Mouse (Mus musculus) heart, embryonic 15.5 days (tissue): ENCODE measurements around the gene Timp3. TPM values are rescaled to one million over a fixed set of nuclear protein-coding genes. Genes with fewer than 3 reads are reported as not detected.

Source experiments
- ATAC-seq: fragments of 200-750 bp; cut with Nextera tagmentation; replicated peaks from 2 replicates; pipeline ENCODE4 v1.8.0; 2017; ENCODE audit warnings: low read depth, moderate TSS enrichment; ENCODE audit not compliant: insufficient number of reproducible peaks, insufficient read depth, low FRiP score
- H3K27ac ChIP-seq: fragments of 300-500 bp; sonication (generic); 2 replicates; pipeline ENCODE4 v1.5.1; 2015; ENCODE audit warnings: mild to moderate bottlenecking, inconsistent platforms
- H3K27me3 ChIP-seq: fragments of 300-500 bp; sonication (generic); 2 replicates; pipeline ENCODE4 v1.6.1; 2015; ENCODE audit warnings: inconsistent platforms
- H3K36me3 ChIP-seq: fragments of 300-500 bp; sonication (generic); 2 replicates; pipeline ENCODE4 v1.6.1; 2015; ENCODE audit warnings: mild to moderate bottlenecking, inconsistent platforms
- H3K4me1 ChIP-seq: fragments of 300-500 bp; sonication (generic); replicated peaks from 2 replicates; pipeline ENCODE4 v1.6.1; 2015; ENCODE audit warnings: inconsistent platforms
- H3K4me2 ChIP-seq: fragments of 300-500 bp; sonication (generic); 2 replicates; pipeline ENCODE4 v1.6.1; 2015; ENCODE audit warnings: inconsistent platforms, mild to moderate bottlenecking, moderate library complexity
- H3K4me3 ChIP-seq: fragments of 300-500 bp; sonication (generic); 2 replicates; pipeline ENCODE4 v1.5.1; 2015; ENCODE audit warnings: mild to moderate bottlenecking, inconsistent platforms
- H3K9ac ChIP-seq: fragments of 300-500 bp; sonication (generic); 2 replicates; pipeline ENCODE4 v1.6.1; 2015; ENCODE audit warnings: mild to moderate bottlenecking, inconsistent platforms
- H3K9me3 ChIP-seq: fragments of 300-500 bp; sonication (generic); replicated peaks from 2 replicates; pipeline ENCODE4 v1.6.1; 2016; ENCODE audit warnings: inconsistent platforms
- WGBS: fragments of 180-500 bp; shearing (Covaris S2); methylation state at CpG from one replicate; pipeline ENCODE4 v1.1.7; 2015; ENCODE audit warnings: mixed read lengths; 5-methylcytosine and 5-hydroxymethylcytosine counted together
- polyA plus RNA-seq: library from polyadenylated mRNA; unstranded; fragments of >200 nt; fragmentation: Nextera tagmentation; extraction: Ambion mirVana; gene quantifications from 2 replicates; pipeline ENCODE4 v1.2.1, GENCODE M21; 2015

Gene Timp3
- polyA plus RNA-seq, 1 experiment from 2014 or later = 78.8 TPM

DNA sequence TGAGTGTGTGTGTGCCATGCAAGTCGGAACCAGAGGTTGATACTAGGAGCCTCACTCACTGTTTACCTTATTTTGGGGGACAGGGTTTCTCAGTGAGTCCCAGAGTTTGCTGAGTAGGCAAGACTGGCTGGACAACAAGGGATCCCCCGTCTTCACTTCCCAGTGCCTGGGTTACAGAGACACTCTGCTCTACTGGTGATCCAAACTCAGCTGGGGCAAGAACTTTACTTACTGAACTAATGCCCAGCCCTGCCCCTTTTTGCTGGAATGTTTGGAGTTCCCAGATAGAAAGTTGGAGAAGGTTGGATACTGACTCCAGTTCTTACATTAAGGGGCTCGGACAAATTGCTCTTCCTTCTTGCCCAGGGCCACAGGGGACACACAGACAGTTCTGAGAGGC, 89.2 kb downstream of the Timp3 start:
- Histone ChIP-seq H3K36me3 (no peaks in the 10 kb centered on the region), H3K4me2 (no peak overlapping the region), H3K27me3 (no peaks in the 10 kb centered on the region), H3K27ac (no peak overlapping the region), H3K9me3 (no peaks in the 10 kb centered on the region), H3K4me1 (peaks cover 9% of the 10 kb centered on the region), H3K4me3 (no peak overlapping the region), H3K9ac (no peak overlapping the region)
- no peak for ATAC-seq
- 83% methylated on average over 3 of the region's 3 CpGs for WGBS

DNA sequence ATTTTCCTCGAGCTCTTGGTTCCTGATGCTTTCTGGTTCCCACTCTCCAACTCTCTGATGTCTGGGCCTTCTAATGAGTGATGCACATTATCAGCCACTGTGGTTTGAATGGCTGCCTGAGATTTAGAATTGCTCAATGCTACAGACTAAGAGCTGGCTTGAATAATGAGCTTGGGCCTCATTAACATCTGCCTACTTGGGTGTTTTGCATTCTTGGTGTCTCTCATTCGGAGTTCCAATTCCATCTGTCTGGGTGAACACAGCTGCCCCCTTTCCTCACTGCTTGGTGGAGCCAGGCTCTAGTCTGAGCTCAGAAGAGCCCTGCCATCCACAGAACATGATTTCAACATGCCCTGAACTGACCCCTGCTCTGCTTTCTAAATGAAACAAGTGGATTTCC, 89.7 kb downstream of the Timp3 start:
- Histone ChIP-seq H3K4me3 (no peak overlapping the region), H3K27ac (no peak overlapping the region), H3K9me3 (no peaks in the 10 kb centered on the region), H3K4me1 (peaks cover 9% of the 10 kb centered on the region), H3K4me2 (no peak overlapping the region), H3K36me3 (no peaks in the 10 kb centered on the region), H3K9ac (no peak overlapping the region), H3K27me3 (no peaks in the 10 kb centered on the region)
- 65% methylated on average over 2 of the region's 2 CpGs for WGBS
- ATAC-seq = no peak

DNA sequence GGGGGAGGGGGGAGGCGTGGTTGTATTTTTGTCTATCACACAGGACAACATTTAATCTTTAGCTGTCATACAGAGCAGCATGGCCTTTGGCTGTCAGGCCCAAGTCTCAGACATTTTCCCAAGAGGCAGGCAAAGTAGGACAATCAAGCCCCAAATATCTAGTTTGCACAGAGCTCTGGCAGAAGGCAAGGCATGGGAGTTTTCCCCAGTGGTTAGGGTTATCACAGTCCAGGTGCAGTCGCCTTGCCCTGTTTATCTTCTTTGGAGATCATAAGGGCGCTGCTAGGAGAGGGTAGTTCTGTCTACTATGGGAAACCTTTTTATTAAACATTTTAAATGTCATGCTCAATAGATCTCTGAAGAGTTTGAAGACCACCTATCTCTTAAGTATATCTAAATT, 92.2 kb downstream of the Timp3 start:
- Histone ChIP-seq H3K4me2 (no peak overlapping the region), H3K4me3 (no peak overlapping the region), H3K27ac (no peak overlapping the region), H3K36me3 (no peaks in the 10 kb centered on the region), H3K9ac (no peak overlapping the region), H3K4me1 (peaks cover 4% of the 10 kb centered on the region), H3K27me3 (no peaks in the 10 kb centered on the region), H3K9me3 (no peaks in the 10 kb centered on the region)
- 73% methylated on average over 3 of the region's 3 CpGs for WGBS
- no peak for ATAC-seq

DNA sequence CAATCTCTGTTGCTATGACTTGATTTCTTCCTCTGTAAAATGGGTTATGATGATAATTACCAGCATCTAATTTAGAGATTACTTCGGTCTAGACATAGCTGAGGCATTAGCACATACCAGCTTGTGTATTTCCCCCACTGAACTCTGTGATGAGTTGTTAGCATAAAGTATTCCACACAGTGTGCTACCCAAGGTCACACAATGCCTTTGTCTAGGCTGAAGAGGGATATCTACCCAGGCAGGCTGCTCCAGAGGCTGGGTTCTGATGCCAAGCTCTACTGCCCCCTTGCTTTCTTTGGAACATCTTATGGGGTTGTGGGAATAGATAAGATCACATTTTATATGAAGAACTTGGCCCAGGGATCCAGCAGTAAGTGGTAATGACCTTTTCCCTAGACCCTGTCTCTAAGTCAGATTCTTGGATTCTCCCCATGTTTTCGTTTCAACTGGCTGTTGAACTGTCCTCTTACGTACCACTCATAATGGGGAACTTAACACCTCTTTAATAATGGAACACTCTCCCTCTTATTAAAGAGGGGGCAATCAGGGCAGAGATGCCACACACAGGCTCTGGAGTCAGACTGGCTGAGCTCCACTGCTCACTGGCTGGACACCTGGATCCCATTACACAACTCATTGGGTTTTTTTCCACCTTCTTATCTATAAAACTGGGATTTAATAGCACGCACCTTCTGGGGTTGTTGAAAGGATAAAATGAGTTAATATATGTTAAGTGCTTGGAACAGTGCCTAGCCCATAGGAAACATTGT, 97.6 kb downstream of the Timp3 start:
- Histone ChIP-seq H3K27me3 (no peaks in the 10 kb centered on the region), H3K36me3 (no peaks in the 10 kb centered on the region), H3K4me3 (no peak overlapping the region), H3K4me1 (peaks cover 5% of the 10 kb centered on the region; the same call in 1 of the 2 replicates), H3K4me2 (no peak overlapping the region), H3K27ac (no peak overlapping the region), H3K9ac (no peak overlapping the region), H3K9me3 (no peaks in the 10 kb centered on the region)
- WGBS = 56% methylated on average over 4 of the region's 4 CpGs
- 0 out of 2 replicates have a peak, but pooled peaks have one; percentile 55 for ATAC-seq

DNA sequence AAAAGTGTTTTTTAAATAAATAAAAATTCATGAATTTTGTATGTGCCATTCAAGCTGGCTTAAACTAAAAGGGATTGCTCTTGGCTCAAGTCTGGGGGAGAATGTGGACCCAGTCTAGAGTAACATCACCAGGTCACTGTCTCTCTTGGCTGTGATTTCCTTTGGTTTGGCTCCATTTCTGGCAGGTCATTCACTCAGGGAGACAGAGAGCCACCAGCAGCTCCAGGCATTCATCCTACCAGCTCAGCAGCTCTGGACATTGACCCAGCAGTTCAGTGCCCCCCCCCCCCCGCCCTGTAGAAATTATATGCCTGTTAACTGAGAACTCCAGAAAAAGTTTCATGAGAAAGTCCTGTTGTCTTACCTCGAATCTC, 98.2 kb downstream of the Timp3 start:
- Histone ChIP-seq H3K4me3 (no peak overlapping the region), H3K9ac (no peak overlapping the region), H3K27ac (no peak overlapping the region), H3K9me3 (no peaks in the 10 kb centered on the region), H3K4me2 (no peak overlapping the region), H3K36me3 (no peaks in the 10 kb centered on the region), H3K4me1 (peaks cover 5% of the 10 kb centered on the region; the same call in 1 of the 2 replicates), H3K27me3 (no peaks in the 10 kb centered on the region)
- ATAC-seq = no peak
- 72% methylated on average over 2 of the region's 2 CpGs for WGBS

Other genes starting within 250 kb of the Timp3 start
- gene Syn3, start 198.5 kb downstream of the Timp3 start, polyA plus RNA-seq = 0.82 and 1.4 TPM in 2 replicates